Mouse (Mus musculus) neural tube, embryonic 15.5 days (tissue): ENCODE data around the gene Defa21. TPM values are rescaled to one million over a fixed set of nuclear protein-coding genes. Genes with fewer than 3 reads are reported as not detected.
"Not testable (repeated sequence)": the region's sequence is repeated elsewhere in the genome, so short reads cannot be mapped to it uniquely, and the experiment has no call there.

Source experiments
- ATAC-seq: fragments of 200-750 bp; cut with Nextera tagmentation; 2 replicates; pipeline ENCODE4 v1.8.0; 2017; ENCODE audit warnings: mild to moderate bottlenecking, moderate TSS enrichment, moderate library complexity; ENCODE audit not compliant: low FRiP score
- H3K27ac ChIP-seq: fragments of 300-500 bp; sonication (generic); replicated peaks from 2 replicates; pipeline ENCODE4 v1.5.1; 2015; ENCODE audit warnings: mild to moderate bottlenecking, inconsistent platforms
- H3K27me3 ChIP-seq: fragments of 300-500 bp; sonication (generic); replicated peaks from 2 replicates; pipeline ENCODE4 v1.6.1; 2015; ENCODE audit warnings: inconsistent platforms
- H3K36me3 ChIP-seq: fragments of 300-500 bp; sonication (generic); 2 replicates; pipeline ENCODE4 v1.6.1; 2015; ENCODE audit warnings: inconsistent platforms
- H3K4me1 ChIP-seq: fragments of 300-500 bp; sonication (generic); 2 replicates; pipeline ENCODE4 v1.6.1; 2015; ENCODE audit warnings: inconsistent platforms
- H3K4me2 ChIP-seq: fragments of 300-500 bp; sonication (generic); 2 replicates; pipeline ENCODE4 v1.6.1; 2015; ENCODE audit warnings: inconsistent platforms, mild to moderate bottlenecking, moderate library complexity
- H3K4me3 ChIP-seq: fragments of 300-500 bp; sonication (generic); replicated peaks from 2 replicates; pipeline ENCODE4 v1.5.1; 2015; ENCODE audit warnings: mild to moderate bottlenecking, inconsistent platforms
- H3K9ac ChIP-seq: fragments of 300-500 bp; sonication (generic); replicated peaks from 2 replicates; pipeline ENCODE4 v1.6.1; 2015; ENCODE audit warnings: mild to moderate bottlenecking, inconsistent platforms
- H3K9me3 ChIP-seq: fragments of 300-500 bp; sonication (generic); replicated peaks from 2 replicates; pipeline ENCODE4 v1.6.1; 2016; ENCODE audit warnings: inconsistent platforms
- WGBS: fragments of 180-500 bp; shearing (Covaris S2); methylation state at CpG from one replicate; pipeline ENCODE4 v1.1.7; 2015; ENCODE audit warnings: mixed read lengths; 5-methylcytosine and 5-hydroxymethylcytosine counted together
- polyA plus RNA-seq: library from polyadenylated mRNA; unstranded; fragments of >200 nt; fragmentation: Nextera tagmentation; extraction: Ambion mirVana; gene quantifications from 2 replicates; pipeline ENCODE4 v1.2.1, GENCODE M21; 2015

Defa21 gene
- polyA plus RNA-seq, result not detected in 2 replicates

DNA sequence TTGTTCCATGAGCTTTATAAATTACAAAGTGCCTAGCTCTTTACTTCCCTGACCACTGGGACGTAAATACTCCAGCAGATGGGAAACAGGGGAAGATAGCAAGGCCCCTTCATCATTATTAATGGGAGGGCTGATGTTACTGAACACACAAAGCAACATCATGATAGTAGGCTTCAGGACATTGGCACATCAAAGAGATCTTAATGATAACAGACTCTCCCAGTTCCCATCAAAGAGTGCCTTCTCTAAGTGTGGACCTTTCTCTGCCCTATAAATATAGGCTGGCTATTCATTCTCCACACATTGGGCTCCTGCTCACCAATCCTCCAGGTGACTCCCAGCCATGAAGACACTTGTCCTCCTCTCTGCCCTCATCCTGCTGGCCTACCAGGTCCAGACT, at the start of gene Defa21:
TSS of gene Defa21 (plus strand) at position 301 of the 400 bp plus-strand sequence.
- not testable (repeated sequence) for H3K4me3 ChIP-seq, H3K9ac ChIP-seq, H3K9me3 ChIP-seq, ATAC-seq, H3K36me3 ChIP-seq, H3K4me1 ChIP-seq, H3K27me3 ChIP-seq, H3K4me2 ChIP-seq, H3K27ac ChIP-seq
- WGBS, result no CpG with 5 or more reads among the region's 1 CpGs

DNA sequence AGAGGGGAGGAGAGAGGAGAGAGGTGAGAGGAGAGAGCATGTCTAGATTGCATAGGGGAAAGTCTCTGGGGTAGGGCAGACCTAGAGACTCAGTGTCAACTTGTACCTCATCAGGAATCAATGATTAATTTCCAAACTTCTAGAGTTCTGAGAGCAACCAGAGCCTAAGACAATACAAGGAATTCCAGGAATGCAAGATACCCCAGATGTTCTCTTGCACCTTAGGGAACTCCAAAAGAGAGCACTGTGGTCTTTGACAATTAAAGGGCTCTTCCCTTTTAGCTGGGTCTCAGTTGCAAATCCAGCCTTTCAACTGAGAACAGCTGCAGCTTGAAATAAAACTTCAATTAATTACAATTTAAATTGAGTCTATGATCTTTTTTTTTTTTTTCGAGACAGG, 45.5 kb upstream of the Defa21 start:
- H3K27me3 ChIP-seq, result no peaks in the 10 kb centered on the region
- no peak overlapping the region for H3K4me3 ChIP-seq
- no peak overlapping the region for H3K9ac ChIP-seq
- WGBS, result 38% methylated on average over 1 of the region's 1 CpGs
- no peak for ATAC-seq
- H3K9me3 ChIP-seq, result 0 out of 2 replicates have a peak, but pooled peaks cover 13% of the 10 kb centered on the region
- H3K4me2 ChIP-seq, result no peak overlapping the region
- no peaks in the 10 kb centered on the region for H3K4me1 ChIP-seq
- no peak overlapping the region for H3K27ac ChIP-seq
- H3K36me3 ChIP-seq, result no peaks in the 10 kb centered on the region

DNA sequence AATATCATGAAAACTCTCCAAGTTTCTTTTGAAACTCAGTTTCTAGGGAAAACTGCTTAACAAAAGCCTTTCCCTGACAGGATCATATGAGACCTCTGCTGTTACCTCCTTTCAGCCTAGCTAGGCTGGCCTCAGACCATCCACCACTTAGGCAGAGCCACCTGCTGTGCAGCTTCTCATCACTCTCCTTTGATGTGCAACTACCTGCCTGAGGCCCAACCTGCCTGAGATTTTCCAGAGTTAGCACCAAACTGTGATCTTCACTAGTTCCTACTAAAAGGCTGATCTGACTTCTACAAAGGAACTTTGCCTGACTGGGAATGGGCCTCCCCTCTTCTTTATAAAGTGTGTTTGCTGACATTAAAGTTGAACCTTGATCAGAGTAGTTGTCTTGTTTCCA, 31.3 kb upstream of the Defa21 start:
- not testable (repeated sequence) for H3K27ac ChIP-seq, ATAC-seq

DNA sequence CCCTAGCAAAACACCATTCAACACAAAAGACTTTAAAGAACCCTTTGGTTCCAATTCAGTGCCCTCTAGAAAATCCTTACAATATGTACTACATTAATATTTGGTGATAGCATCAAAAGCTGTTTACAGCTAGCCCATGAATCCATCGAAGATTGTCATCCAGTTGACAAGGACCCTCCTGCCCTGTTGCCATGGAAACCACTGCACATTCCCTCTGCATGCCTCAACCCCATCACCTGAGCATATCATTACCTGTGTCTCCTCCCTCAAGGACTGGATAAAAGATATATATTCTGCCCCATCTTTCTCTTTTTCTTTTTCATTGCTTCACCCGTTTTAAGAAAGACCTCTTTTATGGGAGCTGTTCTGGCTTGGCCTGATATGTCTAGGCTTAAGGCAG, 28.6 kb upstream of the Defa21 start:
- Histone ChIP-seq H3K9ac (no peak overlapping the region), H3K9me3 (no peaks in the 10 kb centered on the region), H3K27me3 (no peaks in the 10 kb centered on the region), H3K4me1 (no peaks in the 10 kb centered on the region), H3K4me2 (no peak overlapping the region), H3K27ac (no peak overlapping the region), H3K36me3 (no peaks in the 10 kb centered on the region), H3K4me3 (no peak overlapping the region)
- 78% methylated on average over 2 of the region's 2 CpGs for WGBS
- ATAC-seq, result no peak

More for the DNA sequence above, 31.3 kb upstream of the Defa21 start:
- not testable (repeated sequence) for H3K4me1 ChIP-seq, H3K27me3 ChIP-seq, H3K4me3 ChIP-seq, H3K4me2 ChIP-seq, H3K36me3 ChIP-seq, H3K9ac ChIP-seq, H3K9me3 ChIP-seq

DNA sequence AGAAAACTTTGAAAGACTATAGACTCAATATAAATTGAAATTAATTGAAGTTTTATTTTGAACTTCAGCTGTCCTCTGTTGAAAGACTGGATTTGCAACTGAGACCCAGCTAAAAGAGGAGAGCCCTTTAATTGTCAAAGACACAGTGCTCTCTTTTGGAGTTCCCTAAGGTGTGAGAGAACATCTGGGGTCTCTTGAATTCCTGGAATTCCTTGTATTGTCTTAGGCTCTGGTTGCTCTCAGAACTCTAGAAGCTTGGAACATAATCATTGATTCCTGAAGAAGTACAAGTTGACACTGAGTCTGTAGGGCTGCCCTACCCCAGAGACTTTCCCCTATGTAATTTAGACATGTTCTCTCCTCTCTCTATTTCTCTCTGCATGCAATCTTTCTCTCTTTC, 28.1 kb upstream of the Defa21 start:
- no peaks in the 10 kb centered on the region for H3K4me1 ChIP-seq
- H3K9me3 ChIP-seq, result no peaks in the 10 kb centered on the region
- H3K27ac ChIP-seq, result no peak overlapping the region
- no peak overlapping the region for H3K4me2 ChIP-seq
- no peak overlapping the region for H3K4me3 ChIP-seq
- no peak overlapping the region for H3K9ac ChIP-seq
- no peak for ATAC-seq
- no peaks in the 10 kb centered on the region for H3K27me3 ChIP-seq
- H3K36me3 ChIP-seq, result no peaks in the 10 kb centered on the region

DNA sequence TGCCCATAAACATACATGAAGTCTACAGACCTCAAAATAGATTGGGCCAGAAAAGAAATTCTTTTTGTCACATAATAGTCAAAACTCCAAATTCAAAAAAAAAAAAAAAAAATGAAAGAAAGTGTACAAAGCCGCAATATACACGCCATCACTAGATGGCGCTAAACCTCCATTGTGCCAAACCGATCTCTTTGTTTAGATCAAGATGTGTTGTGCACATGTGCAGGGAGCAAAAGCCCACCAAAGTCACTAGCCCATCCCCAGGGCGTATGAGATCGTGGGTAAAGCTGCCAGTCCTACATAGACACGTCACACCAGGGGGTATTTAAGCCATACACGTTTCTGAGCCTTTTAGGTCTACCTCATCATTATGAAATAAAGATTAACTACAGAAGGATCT, 24.2 kb upstream of the Defa21 start:
- H3K4me3 ChIP-seq, result no peak overlapping the region
- 52% methylated on average over 8 of the region's 8 CpGs for WGBS
- H3K36me3 ChIP-seq, result no peaks in the 10 kb centered on the region
- no peak overlapping the region for H3K4me2 ChIP-seq
- no peaks in the 10 kb centered on the region for H3K27me3 ChIP-seq
- no peak overlapping the region for H3K27ac ChIP-seq
- ATAC-seq, result no peak
- H3K4me1 ChIP-seq, result no peaks in the 10 kb centered on the region
- H3K9ac ChIP-seq, result no peak overlapping the region
- H3K9me3 ChIP-seq, result peaks cover 3% of the 10 kb centered on the region; the same call in 1 of the 2 replicates

DNA sequence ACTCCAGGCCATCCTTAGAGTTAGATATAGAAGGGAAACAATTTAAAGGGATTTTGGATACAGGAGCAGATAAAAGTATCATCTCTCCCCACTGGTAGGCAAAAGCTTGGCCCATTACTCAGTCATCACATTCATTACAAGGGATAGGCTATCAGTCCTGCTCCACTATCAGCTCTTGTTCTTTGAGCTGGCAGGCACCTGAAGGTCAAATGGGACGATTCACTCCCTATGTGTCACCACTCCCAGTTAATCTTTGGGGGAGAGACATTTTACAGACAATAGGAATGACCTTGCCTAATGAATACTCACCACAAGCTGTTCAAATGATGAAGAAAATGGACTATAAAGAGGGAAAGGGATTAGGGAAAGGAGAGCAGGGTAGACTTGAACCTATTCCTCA, 18.5 kb upstream of the Defa21 start:
- Histone ChIP-seq H3K9ac (no peak overlapping the region), H3K9me3 (peaks cover 6% of the 10 kb centered on the region), H3K4me2 (no peak overlapping the region), H3K27me3 (no peaks in the 10 kb centered on the region), H3K4me1 (no peaks in the 10 kb centered on the region), H3K4me3 (no peak overlapping the region), H3K27ac (no peak overlapping the region), H3K36me3 (no peaks in the 10 kb centered on the region)
- WGBS, result 34% methylated on average over 1 of the region's 1 CpGs
- ATAC-seq, result no peak

DNA sequence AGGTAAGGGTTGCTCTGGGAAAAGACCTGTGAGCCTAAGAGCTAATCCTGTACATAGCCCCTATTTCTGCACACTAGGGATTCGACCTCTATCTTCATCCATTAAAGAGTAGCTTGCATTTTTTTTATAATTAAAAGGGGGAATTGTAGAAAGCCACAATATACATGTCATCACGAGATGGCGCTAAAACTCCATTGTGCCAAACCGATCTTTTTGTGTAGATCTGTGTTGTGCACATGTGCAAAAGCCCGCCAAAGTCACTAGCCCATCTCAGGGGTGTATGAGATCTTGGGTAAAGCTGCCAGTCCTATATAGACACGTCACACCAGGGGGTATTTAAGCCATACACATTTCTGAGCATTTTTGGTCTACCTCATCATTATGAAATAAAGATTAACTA, 16.8 kb upstream of the Defa21 start:
- WGBS, result 52% methylated on average over 6 of the region's 6 CpGs
- H3K27ac ChIP-seq, H3K27me3 ChIP-seq, H3K4me3 ChIP-seq, H3K4me2 ChIP-seq, H3K4me1 ChIP-seq, H3K9ac ChIP-seq, ATAC-seq, H3K36me3 ChIP-seq: not testable (repeated sequence)
- peaks cover 10% of the 10 kb centered on the region for H3K9me3 ChIP-seq

DNA sequence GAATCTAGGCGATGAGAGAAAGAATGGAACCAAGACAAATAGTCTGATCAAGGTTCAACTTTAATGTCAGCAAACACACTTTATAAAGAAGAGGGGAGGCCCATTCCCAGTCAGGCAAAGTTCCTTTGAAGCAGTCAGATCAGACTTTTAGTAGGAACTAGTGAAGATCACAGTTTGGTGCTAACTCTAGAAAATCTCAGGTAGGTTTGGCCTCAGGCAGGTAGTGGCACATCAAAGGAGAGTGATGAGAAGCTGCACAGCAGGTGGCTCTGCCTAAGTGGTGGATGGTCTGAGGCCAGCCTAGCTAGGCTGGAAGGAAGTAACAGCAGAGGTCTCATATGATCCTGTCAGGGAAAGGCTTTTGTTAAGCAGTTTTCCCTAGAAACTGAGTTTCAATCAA, 14.8 kb upstream of the Defa21 start:
- H3K9me3 ChIP-seq, result peaks cover 10% of the 10 kb centered on the region
- H3K36me3 ChIP-seq, H3K27me3 ChIP-seq, H3K4me1 ChIP-seq, H3K4me2 ChIP-seq, H3K4me3 ChIP-seq, H3K9ac ChIP-seq, H3K27ac ChIP-seq, ATAC-seq: not testable (repeated sequence)
- WGBS, result 81% methylated on average over 1 of the region's 1 CpGs

DNA sequence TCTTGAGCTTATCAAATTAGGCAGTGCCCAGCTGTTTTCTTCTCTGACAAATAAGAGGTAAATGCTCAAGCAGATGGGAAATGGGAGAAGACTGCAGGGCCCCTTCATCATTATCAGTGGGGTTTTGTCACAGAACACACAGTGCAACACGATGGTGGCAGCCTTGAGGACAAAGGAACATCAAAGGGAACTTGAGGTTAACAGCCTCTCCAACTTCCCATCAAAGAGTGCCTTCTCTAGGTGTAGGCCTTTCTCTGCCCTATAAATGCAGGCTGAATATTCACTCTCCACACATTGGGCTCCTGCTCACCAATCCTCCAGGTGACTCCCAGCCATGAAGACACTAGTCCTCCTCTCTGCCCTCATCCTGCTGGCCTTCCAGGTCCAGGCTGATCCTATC, 29.4 kb downstream of the Defa21 start, which contains the start of gene Defa23:
TSS of gene Defa23 (plus strand) at position 301 of the 400 bp plus-strand sequence.
- not testable (repeated sequence) for H3K4me2 ChIP-seq, H3K9ac ChIP-seq, H3K4me3 ChIP-seq, H3K9me3 ChIP-seq, ATAC-seq, H3K4me1 ChIP-seq, H3K27ac ChIP-seq, H3K27me3 ChIP-seq, H3K36me3 ChIP-seq
- WGBS, result no CpG with 5 or more reads among the region's 1 CpGs

DNA sequence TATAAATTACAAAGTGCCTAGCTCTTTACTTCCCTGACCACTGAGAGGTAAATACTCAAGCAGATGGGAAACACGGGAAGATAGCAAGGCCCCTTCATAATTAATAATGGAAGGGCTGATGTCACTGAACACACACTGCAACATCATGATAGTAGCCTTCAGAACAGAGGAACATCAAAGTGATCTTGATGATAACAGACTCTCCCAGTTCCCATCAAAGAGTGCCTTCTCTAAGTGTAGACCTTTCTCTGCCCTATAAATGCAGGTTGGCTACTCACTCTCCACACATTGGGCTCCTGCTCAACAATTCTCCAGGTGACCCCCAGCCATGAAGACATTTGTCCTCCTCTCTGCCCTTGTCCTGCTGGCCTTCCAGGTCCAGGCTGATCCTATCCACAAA, 39.4 kb downstream of the Defa21 start, which contains the start of gene Defa35:
TSS of gene Defa35 (plus strand) at position 301 of the 400 bp plus-strand sequence.
- not testable (repeated sequence) for H3K4me2 ChIP-seq, H3K27me3 ChIP-seq, H3K9ac ChIP-seq, H3K36me3 ChIP-seq, ATAC-seq, H3K27ac ChIP-seq, H3K4me3 ChIP-seq, H3K4me1 ChIP-seq, H3K9me3 ChIP-seq
- WGBS, result 92% methylated on average over 1 of the region's 1 CpGs
